Mouse (Mus musculus): ENCODE measurements around the gene Tango6. TPM values are rescaled to one million over a fixed set of nuclear protein-coding genes. Genes with fewer than 3 reads are reported as not detected.
A peak's percentile ranks its signal among the peaks of the same experiment; 100 is the strongest.

The Tango6 gene
- total and polyA plus RNA-seq, 3 experiments, result 2.9 to 6.4 (median 4.5) TPM

DNA sequence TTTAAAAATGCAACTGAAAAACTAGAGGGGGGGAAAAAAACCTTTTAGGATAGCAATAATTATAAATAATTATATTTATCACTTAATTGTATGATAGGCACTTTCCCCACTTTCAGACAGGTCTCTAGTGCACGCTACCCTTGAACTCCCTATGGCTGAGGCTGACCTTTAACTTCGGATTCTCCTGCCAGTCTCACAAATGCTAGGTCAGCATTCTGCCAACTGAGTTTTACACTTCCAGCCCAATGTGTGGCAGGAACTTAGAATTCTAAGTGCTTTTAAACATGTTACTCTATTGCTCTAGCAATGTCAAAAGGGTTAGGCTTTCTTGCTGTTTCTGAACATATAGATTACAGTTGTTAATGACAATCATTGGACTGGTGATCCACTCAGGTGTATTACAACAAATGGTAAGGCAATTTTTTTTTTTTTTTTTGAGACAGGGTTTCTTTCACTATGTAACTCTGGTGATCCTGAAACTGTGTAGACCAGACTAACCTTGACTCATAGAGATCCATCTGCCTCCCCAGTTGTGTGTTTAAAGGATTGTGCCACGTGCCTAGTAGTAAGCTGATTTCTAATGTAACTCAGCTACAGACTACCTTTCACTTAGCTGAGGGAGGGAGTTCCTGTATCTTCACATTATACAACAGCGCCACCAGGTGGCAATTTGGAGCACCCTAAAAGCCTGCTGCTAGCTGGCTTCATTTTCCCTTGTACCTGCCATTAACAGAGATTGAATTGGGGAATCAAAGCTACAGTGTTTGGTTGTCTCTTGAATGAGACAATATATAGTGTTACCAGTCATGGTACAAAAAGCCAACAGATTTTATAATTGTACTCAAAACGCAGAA, 204.7 kb downstream of the Tango6 start:
- no peak overlapping the region for H3K9ac ChIP-seq (ENCODE audit: insufficient read depth, low read depth)
- no peaks in the 10 kb centered on the region for H3K9me3 ChIP-seq (replicated peaks; ENCODE audit: low read length)
- H3K4me3 ChIP-seq (replicated peaks in 1 of 3; ENCODE audit: low read depth in 2 of 3, low read length in 2 of 3, poor library complexity in 1 of 3), result no peak overlapping the region
- dilution Hi-C loops (cut with MboI; ENCODE audit: extremely low pct_ligation_motif_present, extremely low pct_unique_long_range_greater_than_20kb, low sequenced_read_pairs), result no loop called here
- in situ Hi-C loops (cut with MboI; ENCODE audit: low pct_ligation_motif_present, low pct_unique_long_range_greater_than_20kb, low sequenced_read_pairs), result loop anchor here (5.0 kb wide), 2 partner anchors 80 to 170 kb away; no protein-coding TSS in a partner anchor
- H3K36me3 ChIP-seq (replicated peaks in 1 of 2; ENCODE audit: control insufficient read depth in 1 of 2, insufficient read depth in 1 of 2, low read length in 1 of 2), result peaks cover 37 to 69% of the 10 kb centered on the region in 2 experiments
- peaks cover 13 to 39% of the 10 kb centered on the region in 2 experiments for H3K4me1 ChIP-seq (ENCODE audit: control insufficient read depth in 1 of 2, insufficient read depth in 2 of 2)
- H3K79me2 ChIP-seq (replicated peaks; ENCODE audit: control insufficient read depth, extremely low read depth, insufficient read depth, poor library complexity, severe bottlenecking), result peaks cover 63% of the 10 kb centered on the region
- no peaks in the 10 kb centered on the region for H3K27me3 ChIP-seq (replicated peaks)
- TF ChIP-seq NRF1 (IDR thresholded peaks at IDR 0.05; ENCODE audit: low read depth, low read length) (no peak), ETS1 (conservative IDR thresholded peaks at IDR 0.05; ENCODE audit: low read depth, low read length) (no peak), BHLHE40 (IDR thresholded peaks at IDR 0.05; ENCODE audit: low read depth, low read length) (peak; percentile 49), PAX5 (IDR thresholded peaks at IDR 0.05; ENCODE audit: low read length) (no peak), POLR2A (IDR thresholded peaks at IDR 0.05; ENCODE audit: low read depth, low read length) (0 out of 2 replicates have a peak, but pooled peaks have one; percentile 30), MAFK (IDR thresholded peaks at IDR 0.05; ENCODE audit: insufficient replicate concordance, low read length) (peak; percentile 51; the same call in 1 of the 2 replicates), JUND (conservative IDR thresholded peaks at IDR 0.05; ENCODE audit: low read depth, low read length) (no peak), ZNF384 (IDR thresholded peaks at IDR 0.05; ENCODE audit: low read depth, low read length) (peak; percentile 38; the same call in 1 of the 2 replicates), MAX (IDR thresholded peaks at IDR 0.05; ENCODE audit: low read length) (peak; percentile 43; the same call in 1 of the 2 replicates), JUN (IDR thresholded peaks at IDR 0.05; ENCODE audit: insufficient read depth, low read depth, low read length) (no peak), ZKSCAN1 (IDR thresholded peaks at IDR 0.05; ENCODE audit: borderline replicate concordance, low read depth, low read length) (no peak), KAT2A (IDR thresholded peaks at IDR 0.05; ENCODE audit: insufficient replicate concordance, low read length) (no peak), MAZ (IDR thresholded peaks at IDR 0.05; ENCODE audit: low read depth, low read length) (no peak), ZMIZ1 (IDR thresholded peaks at IDR 0.05; ENCODE audit: low read depth, low read length) (no peak), RCOR1 (conservative IDR thresholded peaks at IDR 0.05; ENCODE audit: low read depth, low read length) (no peak), HCFC1 (IDR thresholded peaks at IDR 0.05; ENCODE audit: low read depth, low read length) (no peak), TBP (conservative IDR thresholded peaks at IDR 0.05; ENCODE audit: low read depth, low read length) (no peak), USF2 (conservative IDR thresholded peaks at IDR 0.05; ENCODE audit: low read depth, low read length) (no peak), IRF4 (IDR thresholded peaks at IDR 0.05; ENCODE audit: low read depth, low read length) (peak; percentile 26; the same call in 1 of the 2 replicates), CTCF (conservative IDR thresholded peaks at IDR 0.05 in 1 of 2, IDR thresholded peaks at IDR 0.05 in 1 of 2; ENCODE audit: low read depth in 2 of 2, low read length in 2 of 2) (peak; percentile 80 to 94), MXI1 (IDR thresholded peaks at IDR 0.05; ENCODE audit: low read depth, low read length) (peak; percentile 55; the same call in 1 of the 2 replicates), USF1 (IDR thresholded peaks at IDR 0.05; ENCODE audit: low read depth, low read length) (no peak), MEF2A (IDR thresholded peaks at IDR 0.05; ENCODE audit: borderline replicate concordance, low read depth, low read length) (no peak), ZC3H11A (IDR thresholded peaks at IDR 0.05; ENCODE audit: low read depth, low read length) (peak; percentile 20; the same call in 1 of the 2 replicates), CHD2 (IDR thresholded peaks at IDR 0.05; ENCODE audit: low read length) (no peak), EP300 (IDR thresholded peaks at IDR 0.05; ENCODE audit: low read length) (no peak), UBTF (IDR thresholded peaks at IDR 0.05; ENCODE audit: low read depth, low read length) (no peak), RAD21 (IDR thresholded peaks at IDR 0.05; ENCODE audit: low read depth, low read length) (peak; percentile 86), SIN3A (IDR thresholded peaks at IDR 0.05; ENCODE audit: low read length) (no peak), MYC (IDR thresholded peaks at IDR 0.05; ENCODE audit: low read depth, low read length) (peak; percentile 72; the same call in 1 of the 2 replicates), TCF12 (IDR thresholded peaks at IDR 0.05; ENCODE audit: low read depth, low read length) (peak; percentile 18; the same call in 1 of the 2 replicates), E2F4 (IDR thresholded peaks at IDR 0.05; ENCODE audit: insufficient replicate concordance, low read depth, low read length) (no peak), NELFE (IDR thresholded peaks at IDR 0.05; ENCODE audit: low read depth, low read length) (0 out of 2 replicates have a peak, but pooled peaks have one; percentile 28), ELF1 (IDR thresholded peaks at IDR 0.05; ENCODE audit: low read depth, low read length) (peak; percentile 60), POLR2AphosphoS2 (IDR thresholded peaks at IDR 0.05; ENCODE audit: low read depth, low read length) (no peak), SMC3 (IDR thresholded peaks at IDR 0.05; ENCODE audit: low read depth, low read length) (peak; percentile 81), GABPA (IDR thresholded peaks at IDR 0.05; ENCODE audit: insufficient replicate concordance, low read depth, low read length) (no peak), CHD1 (IDR thresholded peaks at IDR 0.05; ENCODE audit: low read depth, low read length) (no peak)
- no peak overlapping the region for H3K27ac ChIP-seq (ENCODE audit: insufficient read depth, low read depth)
- peak; percentile 90 for DNase-seq (ENCODE audit: extremely low read depth)
- H3K4me2 ChIP-seq (ENCODE audit: insufficient read depth, low read depth, poor library complexity, severe bottlenecking), result no peak overlapping the region

All from CH12.LX (cell line).